Mouse (Mus musculus): ENCODE measurements at regions not wholly inside any gene's neighbourhood (a gene's known extent, or its start where the extent isn't known, plus 50 kb on each side); places are given as distances from the start of the nearest gene placed in this dataset.
A peak's percentile ranks its signal among the peaks of the same experiment; 100 is the strongest.

- ATAC-seq (replicated peaks; ENCODE audit: insufficient number of reproducible peaks, low FRiP score, low TSS enrichment): no peak
- Histone ChIP-seq H3K9ac (ENCODE audit: low read depth, low read length) (no peak overlapping the region), H3K27ac (ENCODE audit: low read depth, low read length) (peak overlapping the region; percentile 17; the same call in 1 of the 2 replicates), H3K4me2 (no peak overlapping the region; the same call in 1 of the 2 replicates), H3K36me3 (ENCODE audit: control insufficient read depth, insufficient read depth, low read length) (no peaks in the 10 kb centered on the region), H3K9me3 (replicated peaks; ENCODE audit: control insufficient read depth, low read length) (no peaks in the 10 kb centered on the region), H3K4me1 (ENCODE audit: control insufficient read depth, insufficient read depth, low read length) (peaks cover 19% of the 10 kb centered on the region), H3K4me3 (ENCODE audit: low read depth, low read length) (no peak overlapping the region), H3K27me3 (ENCODE audit: control insufficient read depth, insufficient read depth, low read length) (no peaks in the 10 kb centered on the region)
- WGBS (ENCODE audit: insufficient replicate concordance): 55% methylated on average over 8 of the region's 8 CpGs
These were observed 90.6 kb upstream of the Pabpc6 start for GRCm38 (mm10) chr17:9760026-9760705.

DNA sequence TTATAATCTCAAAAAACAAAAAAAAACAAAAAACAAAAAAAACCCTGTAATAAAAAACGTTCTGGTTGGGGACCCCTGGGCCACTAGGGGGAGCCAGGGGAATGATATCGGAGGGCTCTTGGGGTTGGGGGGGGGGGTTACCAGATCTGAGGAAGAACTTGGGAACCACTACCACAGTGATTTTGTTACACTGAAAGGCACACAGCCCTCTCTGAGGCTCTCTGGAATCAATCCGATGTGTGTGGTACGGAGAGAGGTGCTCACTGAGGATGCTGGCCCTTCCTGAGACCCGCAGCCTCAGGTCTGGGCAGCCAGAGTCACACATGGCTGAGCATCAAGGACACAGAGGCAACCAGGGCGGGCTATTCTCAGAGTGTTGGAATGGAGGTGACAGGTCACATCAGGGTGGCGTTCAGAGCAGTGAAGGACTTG lies 89.9 kb upstream of the Pabpc6 start:
- Histone ChIP-seq H3K9ac (ENCODE audit: low read depth, low read length) (no peak overlapping the region), H3K4me3 (ENCODE audit: low read depth, low read length) (no peak overlapping the region), H3K9me3 (replicated peaks; ENCODE audit: control insufficient read depth, low read length) (no peaks in the 10 kb centered on the region), H3K4me1 (ENCODE audit: control insufficient read depth, insufficient read depth, low read length) (peaks cover 19% of the 10 kb centered on the region), H3K4me2 (peak overlapping the region; percentile 20; the same call in 1 of the 2 replicates), H3K27me3 (ENCODE audit: control insufficient read depth, insufficient read depth, low read length) (no peaks in the 10 kb centered on the region), H3K36me3 (ENCODE audit: control insufficient read depth, insufficient read depth, low read length) (no peaks in the 10 kb centered on the region), H3K27ac (ENCODE audit: low read depth, low read length) (peak overlapping the region; percentile 32; the same call in 1 of the 2 replicates)
- no peak for ATAC-seq (replicated peaks; ENCODE audit: insufficient number of reproducible peaks, low FRiP score, low TSS enrichment)
- WGBS (ENCODE audit: insufficient replicate concordance): 30% methylated on average over 7 of the region's 7 CpGs

GRCm38 (mm10) chr17:9757725-9758251 lies 88.3 kb upstream of the Pabpc6 start:
- Histone ChIP-seq H3K27ac (ENCODE audit: low read depth, low read length) (no peak overlapping the region), H3K4me3 (ENCODE audit: low read depth, low read length) (no peak overlapping the region), H3K4me1 (ENCODE audit: control insufficient read depth, insufficient read depth, low read length) (peaks cover 11% of the 10 kb centered on the region), H3K4me2 (no peak overlapping the region), H3K9me3 (replicated peaks; ENCODE audit: control insufficient read depth, low read length) (no peaks in the 10 kb centered on the region), H3K27me3 (ENCODE audit: control insufficient read depth, insufficient read depth, low read length) (no peaks in the 10 kb centered on the region), H3K36me3 (ENCODE audit: control insufficient read depth, insufficient read depth, low read length) (no peaks in the 10 kb centered on the region), H3K9ac (ENCODE audit: low read depth, low read length) (no peak overlapping the region)
- WGBS (ENCODE audit: insufficient replicate concordance): 90% methylated on average over 4 of the region's 4 CpGs
- ATAC-seq (replicated peaks; ENCODE audit: insufficient number of reproducible peaks, low FRiP score, low TSS enrichment): no peak

DNA sequence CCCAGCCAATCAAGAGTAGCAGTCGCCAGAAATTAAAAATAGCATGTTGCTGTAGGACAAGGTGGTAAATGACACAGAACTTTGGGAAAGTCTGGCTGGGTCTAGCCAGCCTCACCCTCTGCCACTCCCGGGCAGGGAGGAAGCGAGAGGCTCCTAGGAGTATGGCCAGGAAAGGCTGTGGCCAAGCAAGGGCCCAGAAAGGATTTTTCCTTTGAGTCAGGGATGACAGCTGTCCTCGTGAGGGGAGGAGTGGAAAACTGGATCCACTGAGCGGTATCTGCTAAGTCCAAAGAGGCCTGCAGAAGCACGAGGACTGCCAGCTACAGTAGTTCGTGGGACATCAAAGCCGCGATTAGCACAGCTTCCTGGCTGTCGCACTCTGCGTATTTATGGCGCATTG lies 87.2 kb upstream of the Pabpc6 start:
- no peaks in the 10 kb centered on the region for H3K27me3 ChIP-seq (ENCODE audit: control insufficient read depth, insufficient read depth, low read length)
- H3K9me3 ChIP-seq (replicated peaks; ENCODE audit: control insufficient read depth, low read length): no peaks in the 10 kb centered on the region
- no peak overlapping the region for H3K9ac ChIP-seq (ENCODE audit: low read depth, low read length)
- no peak overlapping the region for H3K4me3 ChIP-seq (ENCODE audit: low read depth, low read length)
- WGBS (ENCODE audit: insufficient replicate concordance): 71% methylated on average over 12 of the region's 12 CpGs
- H3K4me2 ChIP-seq: no peak overlapping the region
- ATAC-seq (replicated peaks; ENCODE audit: insufficient number of reproducible peaks, low FRiP score, low TSS enrichment): no peak
- no peak overlapping the region for H3K27ac ChIP-seq (ENCODE audit: low read depth, low read length)
- peaks cover 11% of the 10 kb centered on the region for H3K4me1 ChIP-seq (ENCODE audit: control insufficient read depth, insufficient read depth, low read length)
- no peaks in the 10 kb centered on the region for H3K36me3 ChIP-seq (ENCODE audit: control insufficient read depth, insufficient read depth, low read length)

GRCm38 (mm10) chr17:9756196-9756595 lies 86.7 kb upstream of the Pabpc6 start:
- no peak overlapping the region for H3K9ac ChIP-seq (ENCODE audit: low read depth, low read length)
- H3K4me1 ChIP-seq (ENCODE audit: control insufficient read depth, insufficient read depth, low read length): peaks cover 11% of the 10 kb centered on the region
- H3K36me3 ChIP-seq (ENCODE audit: control insufficient read depth, insufficient read depth, low read length): no peaks in the 10 kb centered on the region
- no peak for ATAC-seq (replicated peaks; ENCODE audit: insufficient number of reproducible peaks, low FRiP score, low TSS enrichment)
- no peak overlapping the region for H3K27ac ChIP-seq (ENCODE audit: low read depth, low read length)
- H3K9me3 ChIP-seq (replicated peaks; ENCODE audit: control insufficient read depth, low read length): no peaks in the 10 kb centered on the region
- no peak overlapping the region for H3K4me2 ChIP-seq
- no peak overlapping the region for H3K4me3 ChIP-seq (ENCODE audit: low read depth, low read length)
- no peaks in the 10 kb centered on the region for H3K27me3 ChIP-seq (ENCODE audit: control insufficient read depth, insufficient read depth, low read length)
- 57% methylated on average over 3 of the region's 3 CpGs for WGBS (ENCODE audit: insufficient replicate concordance)

GRCm38 (mm10) chr17:9755576-9755975 lies 86.1 kb upstream of the Pabpc6 start:
- H3K27ac ChIP-seq (ENCODE audit: low read depth, low read length): no peak overlapping the region
- no peak overlapping the region for H3K4me2 ChIP-seq
- H3K27me3 ChIP-seq (ENCODE audit: control insufficient read depth, insufficient read depth, low read length): no peaks in the 10 kb centered on the region
- H3K9me3 ChIP-seq (replicated peaks; ENCODE audit: control insufficient read depth, low read length): no peaks in the 10 kb centered on the region
- peaks cover 11% of the 10 kb centered on the region for H3K4me1 ChIP-seq (ENCODE audit: control insufficient read depth, insufficient read depth, low read length)
- no peak for ATAC-seq (replicated peaks; ENCODE audit: insufficient number of reproducible peaks, low FRiP score, low TSS enrichment)
- 73% methylated on average over 4 of the region's 4 CpGs for WGBS (ENCODE audit: insufficient replicate concordance)
- no peak overlapping the region for H3K4me3 ChIP-seq (ENCODE audit: low read depth, low read length)
- H3K9ac ChIP-seq (ENCODE audit: low read depth, low read length): no peak overlapping the region
- no peaks in the 10 kb centered on the region for H3K36me3 ChIP-seq (ENCODE audit: control insufficient read depth, insufficient read depth, low read length)

GRCm38 (mm10) chr17:9754884-9755405 lies 85.4 kb upstream of the Pabpc6 start:
- H3K4me3 ChIP-seq (ENCODE audit: low read depth, low read length): no peak overlapping the region
- peaks cover 5% of the 10 kb centered on the region; the same call in 1 of the 2 replicates for H3K4me1 ChIP-seq (ENCODE audit: control insufficient read depth, insufficient read depth, low read length)
- H3K9ac ChIP-seq (ENCODE audit: low read depth, low read length): no peak overlapping the region
- no peak overlapping the region for H3K27ac ChIP-seq (ENCODE audit: low read depth, low read length)
- no peak overlapping the region for H3K4me2 ChIP-seq
- no peak for ATAC-seq (replicated peaks; ENCODE audit: insufficient number of reproducible peaks, low FRiP score, low TSS enrichment)
- H3K36me3 ChIP-seq (ENCODE audit: control insufficient read depth, insufficient read depth, low read length): no peaks in the 10 kb centered on the region
- H3K9me3 ChIP-seq (replicated peaks; ENCODE audit: control insufficient read depth, low read length): no peaks in the 10 kb centered on the region
- 77% methylated on average over 2 of the region's 2 CpGs for WGBS (ENCODE audit: insufficient replicate concordance)
- no peaks in the 10 kb centered on the region for H3K27me3 ChIP-seq (ENCODE audit: control insufficient read depth, insufficient read depth, low read length)

- Histone ChIP-seq H3K9me3 (replicated peaks; ENCODE audit: control insufficient read depth, low read length) (no peaks in the 10 kb centered on the region), H3K4me2 (no peak overlapping the region), H3K4me1 (ENCODE audit: control insufficient read depth, insufficient read depth, low read length) (peaks cover 5% of the 10 kb centered on the region; the same call in 1 of the 2 replicates), H3K27ac (ENCODE audit: low read depth, low read length) (no peak overlapping the region), H3K4me3 (ENCODE audit: low read depth, low read length) (no peak overlapping the region), H3K9ac (ENCODE audit: low read depth, low read length) (no peak overlapping the region), H3K36me3 (ENCODE audit: control insufficient read depth, insufficient read depth, low read length) (no peaks in the 10 kb centered on the region), H3K27me3 (ENCODE audit: control insufficient read depth, insufficient read depth, low read length) (no peaks in the 10 kb centered on the region)
- ATAC-seq (replicated peaks; ENCODE audit: insufficient number of reproducible peaks, low FRiP score, low TSS enrichment): no peak
- 79% methylated on average over 4 of the region's 4 CpGs for WGBS (ENCODE audit: insufficient replicate concordance)
These were observed 83.3 kb upstream of the Pabpc6 start for GRCm38 (mm10) chr17:9752848-9753247.

Data from heart, embryonic 11.5 days (tissue).